ENCODE assay signal across 7 mouse cellular contexts in genomic region chr10:40141016-40141851, GRCm38 (mm10). TPM values are rescaled to one million over a fixed set of nuclear protein-coding genes. Genes with fewer than 3 reads are reported as not detected.
DNase-seq lines count a peak whose midpoint lies in the region; ATAC-seq lines count a peak whose summit lies in the region.

No protein-coding gene starts in this region.

- no peaks in the 10 kb centered on the region for H3K9me3 ChIP-seq in embryonic facial prominence, embryonic 10.5 days
- H3K9me3 ChIP-seq in heart, embryonic 13.5 days, result no peaks in the 10 kb centered on the region
- no peaks in the 10 kb centered on the region for H3K9me3 ChIP-seq in midbrain, embryonic 15.5 days

- H3K36me3 ChIP-seq in embryonic facial prominence, embryonic 10.5 days (replicated peaks), result no peaks in the 10 kb centered on the region
- H3K36me3 ChIP-seq in heart, embryonic 13.5 days, result no peaks in the 10 kb centered on the region
- H3K36me3 ChIP-seq in midbrain, embryonic 15.5 days (replicated peaks), result no peaks in the 10 kb centered on the region

- peak; percentile 50 for DNase-seq in 416B (ENCODE audit: low read depth)
- peak; percentile 51 for DNase-seq in CD4-positive helper T cell, adult 2 months (ENCODE audit: low read depth, low spot score)
- no peak for DNase-seq in embryonic facial prominence, embryonic 10.5 days (ENCODE audit: low spot score)
- DNase-seq in kidney, postnatal 10 days, result peak; percentile 23
- DNase-seq in layer of hippocampus, adult 9-10 months (ENCODE audit: low spot score), result no peak

- peak overlapping the region; percentile 89 for H3K4me2 ChIP-seq in heart, embryonic 13.5 days
- H3K4me2 ChIP-seq in midbrain, embryonic 15.5 days, result peak overlapping the region; percentile 76

- H3K4me3 ChIP-seq in embryonic facial prominence, embryonic 10.5 days, result peak overlapping the region; percentile 79
- peak overlapping the region; percentile 86 for H3K4me3 ChIP-seq in heart, embryonic 13.5 days
- H3K4me3 ChIP-seq in midbrain, embryonic 15.5 days, result peak overlapping the region; percentile 61

- peak overlapping the region; percentile 87 for H3K27ac ChIP-seq in embryonic facial prominence, embryonic 10.5 days (replicated peaks)
- H3K27ac ChIP-seq in heart, embryonic 13.5 days (replicated peaks), result peak overlapping the region; percentile 83
- no peak overlapping the region for H3K27ac ChIP-seq in midbrain, embryonic 15.5 days

- peak overlapping the region; percentile 90 for H3K9ac ChIP-seq in heart, embryonic 13.5 days
- peak overlapping the region; percentile 49 for H3K9ac ChIP-seq in midbrain, embryonic 15.5 days

- H3K4me1 ChIP-seq in embryonic facial prominence, embryonic 10.5 days, result peaks cover 14% of the 10 kb centered on the region
- H3K4me1 ChIP-seq in heart, embryonic 13.5 days, result peaks cover 46% of the 10 kb centered on the region
- peaks cover 13% of the 10 kb centered on the region; the same call in 1 of the 2 replicates for H3K4me1 ChIP-seq in midbrain, embryonic 15.5 days

- ATAC-seq in heart, embryonic 13.5 days (ENCODE audit: extremely low read depth, insufficient number of reproducible peaks, low FRiP score, low TSS enrichment), result no peak
- ATAC-seq in midbrain, embryonic 15.5 days (replicated peaks), result 0 out of 2 replicates have a peak, but pooled peaks have one; percentile 3

- WGBS in embryonic facial prominence, embryonic 10.5 days, result 28% methylated on average over 27 of the region's 27 CpGs
- WGBS in heart, embryonic 13.5 days, result 5% methylated on average over 27 of the region's 27 CpGs
- WGBS in midbrain, embryonic 15.5 days, result 23% methylated on average over 27 of the region's 27 CpGs

- peaks cover 37% of the 10 kb centered on the region for H3K27me3 ChIP-seq in embryonic facial prominence, embryonic 10.5 days (replicated peaks; ENCODE audit: low read depth, poor library complexity, severe bottlenecking)
- H3K27me3 ChIP-seq in heart, embryonic 13.5 days (replicated peaks), result no peaks in the 10 kb centered on the region
- H3K27me3 ChIP-seq in midbrain, embryonic 15.5 days (replicated peaks), result peaks cover 8% of the 10 kb centered on the region

RNA-seq across cellular contexts. Expression of gene Slc16a10, which starts 0.8 kb away (rescaled TPM):
- 6.0 and 7.8 TPM in 2 replicates for polyA plus RNA-seq in embryonic facial prominence, embryonic 10.5 days (2016; fragmentation: Nextera tagmentation; extraction: Ambion mirVana)
- polyA plus RNA-seq in heart, embryonic 13.5 days (2015; fragmentation: Nextera tagmentation; extraction: Ambion mirVana), result 14.9 and 19.6 TPM in 2 replicates
- polyA plus RNA-seq in midbrain, embryonic 15.5 days (2015; fragmentation: Nextera tagmentation; extraction: Ambion mirVana), result 3.6 and 4.1 TPM in 2 replicates

Comparison
In these comparisons a context has a peak if more than half of its experiments do, and no peak if none do; other contexts are left out.
1. DNase-seq: peak in 416B (single experiment), CD4-positive helper T cell, adult 2 months (single experiment) and kidney, postnatal 10 days (single experiment); none in embryonic facial prominence, embryonic 10.5 days (single experiment) and layer of hippocampus, adult 9-10 months (single experiment).
2. Peak in every context shown above with its lines, with median percentiles within 50 percentile points of each other: H3K4me3 ChIP-seq.